Mouse (Mus musculus) ES-Bruce4 (cell line): Measurements from ENCODE around the gene Tmem189. TPM values are rescaled to one million over a fixed set of nuclear protein-coding genes. Genes with fewer than 3 reads are reported as not detected.

Source experiments
- H3K27ac ChIP-seq: 2 replicates; pipeline ENCODE4 v1.5.1; 2012; ENCODE audit warnings: low read length, inconsistent platforms; ENCODE audit not compliant: insufficient read depth
- H3K27me3 ChIP-seq: 2 replicates; pipeline ENCODE4 v1.6.1; 2012; ENCODE audit warnings: mild to moderate bottlenecking, low read length, inconsistent platforms; ENCODE audit not compliant: control insufficient read depth, poor library complexity, insufficient read depth, severe bottlenecking
- H3K36me3 ChIP-seq: 2 replicates; pipeline ENCODE4 v1.6.1; 2012; ENCODE audit warnings: inconsistent platforms, mild to moderate bottlenecking, low read length, moderate library complexity; ENCODE audit not compliant: control insufficient read depth, poor library complexity, insufficient read depth, severe bottlenecking
- H3K4me1 ChIP-seq: one replicate; pipeline ENCODE4 v1.8.1; 2011; ENCODE audit warnings: low read length; ENCODE audit not compliant: control insufficient read depth, insufficient read depth
- H3K4me3 ChIP-seq: 2 replicates; pipeline ENCODE4 v1.5.1; 2011; ENCODE audit warnings: low read depth, mild to moderate bottlenecking, low read length
- H3K9ac ChIP-seq: 2 replicates; pipeline ENCODE4 v1.6.1; 2012; ENCODE audit warnings: low read depth, mild to moderate bottlenecking, inconsistent platforms; ENCODE audit not compliant: poor library complexity, severe bottlenecking
- H3K9me3 ChIP-seq: replicated peaks from 2 replicates; pipeline ENCODE4 v1.6.1; 2012; ENCODE audit warnings: mild to moderate bottlenecking, low read length, inconsistent platforms; ENCODE audit not compliant: control insufficient read depth, poor library complexity, insufficient read depth, severe bottlenecking
- CTCF ChIP-seq: IDR thresholded peaks from one replicate; pipeline ENCODE4 v1.8.1; 2011; ENCODE audit warnings: low read depth, low read length
- EP300 ChIP-seq: IDR thresholded peaks from 2 replicates; pipeline ENCODE4 v1.6.1; 2011; ENCODE audit warnings: low read depth, low read length; ENCODE audit not compliant: insufficient read depth
- POLR2A ChIP-seq: IDR thresholded peaks from one replicate; pipeline ENCODE4 v1.8.1; 2011; ENCODE audit warnings: low read length; ENCODE audit not compliant: insufficient read depth
- polyA plus RNA-seq: library from polyadenylated mRNA; stranded (reverse); fragments of >200 nt; gene quantifications from 2 replicates; pipeline ENCODE4 v1.2.4, GENCODE M21; 2011; ENCODE audit warnings: low read depth; ENCODE audit not compliant: missing spikeins, insufficient read depth, insufficient read length

The Tmem189 gene
- polyA plus RNA-seq, 1 experiment: 45.6 TPM

GRCm38 (mm10) chr2:167688126-167688497 is 1.5 kb downstream of the Tmem189 start:
- Histone ChIP-seq H3K36me3 (no peaks in the 10 kb centered on the region), H3K9ac (peak overlapping the region; percentile 90; the same call in 1 of the 2 replicates), H3K9me3 (no peaks in the 10 kb centered on the region), H3K4me1 (no peaks in the 10 kb centered on the region), H3K27me3 (no peaks in the 10 kb centered on the region), H3K27ac (no peak overlapping the region), H3K4me3 (peak overlapping the region; percentile 80)
- TF ChIP-seq POLR2A: no peak
- TF ChIP-seq EP300: no peak
- TF ChIP-seq CTCF: no peak

- Histone ChIP-seq H3K36me3 (no peaks in the 10 kb centered on the region), H3K4me1 (no peaks in the 10 kb centered on the region), H3K9me3 (no peaks in the 10 kb centered on the region), H3K27ac (no peak overlapping the region), H3K9ac (no peak overlapping the region), H3K4me3 (no peak overlapping the region), H3K27me3 (no peaks in the 10 kb centered on the region)
- TF ChIP-seq CTCF: no peak
- no peak for TF ChIP-seq EP300
- TF ChIP-seq POLR2A: no peak
Observed at GRCm38 (mm10) chr2:167687651-167688101, 1.9 kb downstream of the Tmem189 start.

- Histone ChIP-seq H3K4me1 (no peaks in the 10 kb centered on the region), H3K36me3 (no peaks in the 10 kb centered on the region), H3K27me3 (no peaks in the 10 kb centered on the region), H3K9ac (no peak overlapping the region), H3K4me3 (no peak overlapping the region), H3K9me3 (no peaks in the 10 kb centered on the region), H3K27ac (no peak overlapping the region)
- TF ChIP-seq CTCF (no peak), POLR2A (no peak), EP300 (no peak)
Observed at GRCm38 (mm10) chr2:167687250-167687586, 2.4 kb downstream of the Tmem189 start.

GRCm38 (mm10) chr2:167686382-167687249 is 3.0 kb downstream of the Tmem189 start:
- H3K36me3 ChIP-seq: no peaks in the 10 kb centered on the region
- H3K9ac ChIP-seq: no peak overlapping the region
- H3K9me3 ChIP-seq: no peaks in the 10 kb centered on the region
- no peaks in the 10 kb centered on the region for H3K4me1 ChIP-seq
- H3K4me3 ChIP-seq: no peak overlapping the region
- no peaks in the 10 kb centered on the region for H3K27me3 ChIP-seq
- TF ChIP-seq EP300: no peak
- no peak for TF ChIP-seq POLR2A
- TF ChIP-seq CTCF: no peak
- H3K27ac ChIP-seq: no peak overlapping the region

- Histone ChIP-seq H3K27me3 (no peaks in the 10 kb centered on the region), H3K9ac (no peak overlapping the region), H3K4me1 (no peaks in the 10 kb centered on the region), H3K4me3 (no peak overlapping the region), H3K9me3 (no peaks in the 10 kb centered on the region), H3K36me3 (no peaks in the 10 kb centered on the region), H3K27ac (no peak overlapping the region)
- no peak for TF ChIP-seq POLR2A
- no peak for TF ChIP-seq EP300
- no peak for TF ChIP-seq CTCF
Observed at GRCm38 (mm10) chr2:167685865-167686264, 3.8 kb downstream of the Tmem189 start.

- Histone ChIP-seq H3K9me3 (no peaks in the 10 kb centered on the region), H3K27ac (no peak overlapping the region), H3K36me3 (no peaks in the 10 kb centered on the region), H3K4me1 (no peaks in the 10 kb centered on the region), H3K9ac (no peak overlapping the region), H3K4me3 (no peak overlapping the region), H3K27me3 (no peaks in the 10 kb centered on the region)
- no peak for TF ChIP-seq POLR2A
- TF ChIP-seq EP300: no peak
- peak; percentile 99 for TF ChIP-seq CTCF
Observed at GRCm38 (mm10) chr2:167685137-167685536, 4.5 kb downstream of the Tmem189 start.
